Mouse (Mus musculus) brain, embryonic 18.5 days (tissue): ENCODE data around the gene Gpr146.

ENCODE experiments used
- DNase-seq: peaks from one replicate; pipeline ENCODE4 v3.0.0-alpha.2; 2012; ENCODE audit warnings: low read depth, low spot score

The Gpr146 gene

DNA sequence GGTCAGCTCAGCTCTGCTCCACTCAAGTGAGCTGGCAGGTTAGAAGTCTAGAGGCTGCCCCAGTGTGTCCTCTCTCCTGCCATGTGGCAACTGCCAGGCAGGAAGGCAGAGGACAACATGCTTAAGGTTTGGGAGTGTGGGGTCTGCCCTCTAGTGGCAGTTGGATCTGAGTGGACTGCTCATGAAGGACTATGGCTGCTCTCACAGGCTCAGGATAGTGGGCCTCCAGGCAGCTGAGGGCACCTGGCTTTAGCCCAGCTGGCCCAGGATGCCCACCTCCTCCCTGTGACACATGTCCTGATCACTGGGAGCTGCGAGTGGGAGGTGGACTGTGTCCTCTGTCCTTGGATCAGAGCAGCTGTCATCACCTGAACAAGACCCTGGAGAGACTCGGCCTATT lies 18.8 kb upstream of the Gpr146 start:
- no peak for DNase-seq

DNA sequence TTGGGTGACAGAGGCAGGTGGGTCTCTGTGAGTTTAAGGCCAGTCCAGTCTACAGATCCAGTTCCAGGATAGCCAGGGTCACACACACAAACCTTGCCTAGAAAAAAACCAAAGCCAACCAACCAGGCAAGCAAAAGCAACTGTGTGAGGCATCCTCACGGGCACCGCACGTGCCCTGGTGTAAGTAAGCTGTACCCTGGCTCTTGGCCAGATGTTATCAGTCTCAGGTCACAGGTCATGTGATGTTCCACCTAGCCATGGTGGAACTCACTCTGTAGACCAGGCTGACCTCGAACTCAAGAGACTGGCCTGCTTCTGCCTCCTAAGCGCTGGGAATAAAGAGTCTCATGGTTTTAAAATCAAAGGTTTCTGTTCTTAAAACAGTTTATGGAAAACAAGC lies 18.3 kb upstream of the Gpr146 start:
- DNase-seq = no peak

DNA sequence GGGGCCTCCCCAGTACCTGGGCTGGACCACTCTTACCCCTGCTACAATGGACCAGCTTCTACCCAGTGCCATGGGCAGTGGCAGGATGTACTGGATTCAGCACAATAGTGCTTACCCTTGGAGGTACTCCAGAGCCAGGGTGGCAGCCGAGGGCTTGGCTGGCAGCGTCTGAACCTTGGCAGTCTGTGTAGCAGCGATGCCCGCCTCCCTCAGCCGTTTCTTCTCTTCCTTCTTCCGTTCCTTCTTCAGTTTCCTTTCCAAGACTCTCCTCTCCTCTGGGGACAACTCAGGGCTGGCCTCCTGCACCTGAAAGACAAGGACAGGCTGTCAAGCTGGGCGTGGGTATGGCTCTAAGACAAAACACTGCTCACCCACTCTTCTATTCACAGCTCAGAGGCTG lies 13.6 kb upstream of the Gpr146 start:
- no peak for DNase-seq

DNA sequence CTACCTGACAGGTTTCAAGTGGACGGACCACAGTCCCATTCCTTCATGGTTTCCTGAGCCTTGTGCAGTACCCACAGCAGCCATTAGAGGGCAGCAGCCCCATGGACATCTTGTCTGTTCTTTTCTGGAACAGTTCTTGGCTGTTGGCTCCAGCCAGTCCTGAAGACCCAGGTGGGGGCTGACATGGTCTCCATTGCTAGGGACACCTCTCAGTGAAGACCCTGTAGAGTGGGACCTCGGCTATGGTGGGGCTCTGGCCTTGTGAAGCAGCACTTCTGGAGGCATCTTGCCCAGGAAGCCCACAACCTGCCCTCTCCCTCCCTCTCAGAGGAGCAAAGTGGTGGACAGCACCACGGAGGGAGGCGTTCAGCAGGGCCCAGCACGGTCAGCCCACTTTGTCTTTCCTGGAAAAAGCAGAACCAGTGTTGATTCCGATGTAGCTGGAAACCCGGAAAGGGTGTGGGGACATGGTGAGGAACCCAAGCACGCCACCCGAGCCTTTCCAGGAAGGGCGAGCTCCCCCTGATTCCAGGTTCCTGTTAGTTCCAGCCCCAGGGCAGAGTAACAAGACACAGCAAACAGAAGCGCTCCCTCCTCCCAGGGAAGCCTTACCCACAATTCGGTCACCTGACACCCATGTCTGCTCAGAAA lies 13.1 kb upstream of the Gpr146 start:
- DNase-seq = no peak

DNA sequence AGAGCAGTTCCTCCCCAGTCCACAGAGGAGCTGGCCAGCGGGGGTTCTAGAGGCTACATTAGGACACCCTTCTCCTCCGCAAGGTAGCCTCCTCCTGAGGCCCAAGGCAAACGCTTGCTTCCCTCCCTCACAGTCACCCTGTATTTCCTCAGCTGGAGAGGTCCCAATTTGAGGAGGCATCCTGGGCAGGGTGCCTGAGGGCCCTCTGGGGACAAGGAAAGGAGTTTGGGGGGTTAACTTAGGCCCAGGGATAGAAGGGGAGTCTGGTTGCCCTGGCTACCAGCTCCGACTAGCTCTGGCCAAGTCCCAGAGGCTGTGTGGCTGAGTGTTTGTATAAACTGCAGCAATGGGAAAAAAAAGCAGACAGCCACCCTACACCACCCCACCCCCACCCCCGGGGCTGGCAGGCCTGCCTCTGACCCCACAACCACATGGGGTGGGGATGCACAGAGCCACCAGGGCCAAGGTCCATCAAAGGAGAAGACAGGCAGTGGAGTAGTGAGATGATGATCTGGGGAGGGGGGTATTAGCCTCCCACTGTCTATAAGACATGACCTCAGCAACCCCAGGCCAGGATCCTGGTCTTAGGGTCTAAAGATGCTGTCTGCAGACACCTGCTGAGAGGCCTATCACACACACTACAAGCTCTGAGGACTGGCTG lies 12.5 kb upstream of the Gpr146 start:
- no peak for DNase-seq

DNA sequence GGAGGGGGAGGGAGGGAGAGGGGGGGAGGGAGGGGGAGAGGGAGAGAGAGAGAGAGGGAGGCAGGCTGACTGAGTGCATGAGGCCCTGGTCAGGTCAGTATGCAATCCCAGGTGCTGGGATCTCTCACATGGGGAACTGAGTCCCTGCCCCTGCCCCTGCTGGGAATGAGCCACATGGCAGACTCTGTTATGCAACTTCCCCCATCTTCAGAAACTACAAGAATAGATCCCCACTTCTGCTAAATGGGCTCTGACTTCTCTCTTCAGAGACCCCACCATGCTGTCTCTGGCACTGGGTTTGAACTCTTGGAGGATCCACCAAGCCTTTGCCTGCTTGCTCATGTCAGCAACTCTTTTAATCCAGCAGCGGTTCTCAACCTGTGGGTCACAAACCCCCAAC lies 11.7 kb upstream of the Gpr146 start:
- no peak for DNase-seq

DNA sequence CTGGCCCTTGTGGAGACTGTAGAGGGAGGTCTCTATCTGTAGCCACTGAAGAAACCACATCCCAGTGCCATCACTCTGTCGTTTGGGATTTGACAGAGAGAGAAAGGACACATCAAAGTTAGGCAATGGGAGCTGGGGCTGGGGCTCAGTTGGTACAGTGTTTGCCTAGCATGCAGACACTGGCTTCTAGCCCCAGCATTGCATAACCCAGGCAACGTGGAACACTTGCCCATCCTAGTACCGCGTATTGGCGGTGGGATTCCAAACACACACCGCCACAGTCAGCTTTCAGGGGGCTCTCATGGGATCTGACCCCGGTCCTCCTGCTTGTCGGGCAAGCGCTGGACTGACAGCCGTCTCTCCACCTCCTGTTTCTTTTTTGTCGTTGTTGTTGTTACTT lies 11.0 kb upstream of the Gpr146 start:
- no peak for DNase-seq

DNA sequence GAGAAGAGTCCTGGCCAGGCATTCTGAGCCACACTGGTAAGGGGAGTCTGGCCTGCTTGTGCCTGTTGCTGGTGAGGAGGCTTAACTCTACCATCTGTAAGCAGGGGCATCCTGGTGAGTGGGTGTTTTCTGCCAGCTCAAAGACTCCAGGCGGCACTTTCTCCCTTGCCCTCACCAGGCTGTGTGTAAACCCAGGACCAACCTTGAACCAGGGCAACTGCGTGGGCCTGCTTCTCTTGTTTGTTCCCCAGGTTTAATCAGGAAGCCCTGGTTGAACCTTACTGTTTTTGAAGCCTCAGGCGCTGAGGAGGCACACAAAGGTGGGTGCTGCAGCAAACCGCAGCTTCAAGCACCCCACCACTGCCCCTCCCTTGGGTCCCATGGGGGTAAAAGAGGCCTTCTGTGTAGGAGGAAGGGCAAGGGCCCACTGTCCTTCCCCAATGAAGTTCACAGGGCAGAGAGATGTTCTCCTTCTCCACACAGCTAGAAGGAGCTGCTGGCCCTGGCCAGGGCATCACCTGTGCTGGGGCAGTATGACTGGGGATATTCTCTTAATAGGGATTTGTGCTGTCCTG lies 9.5 kb upstream of the Gpr146 start:
- no peak for DNase-seq

DNA sequence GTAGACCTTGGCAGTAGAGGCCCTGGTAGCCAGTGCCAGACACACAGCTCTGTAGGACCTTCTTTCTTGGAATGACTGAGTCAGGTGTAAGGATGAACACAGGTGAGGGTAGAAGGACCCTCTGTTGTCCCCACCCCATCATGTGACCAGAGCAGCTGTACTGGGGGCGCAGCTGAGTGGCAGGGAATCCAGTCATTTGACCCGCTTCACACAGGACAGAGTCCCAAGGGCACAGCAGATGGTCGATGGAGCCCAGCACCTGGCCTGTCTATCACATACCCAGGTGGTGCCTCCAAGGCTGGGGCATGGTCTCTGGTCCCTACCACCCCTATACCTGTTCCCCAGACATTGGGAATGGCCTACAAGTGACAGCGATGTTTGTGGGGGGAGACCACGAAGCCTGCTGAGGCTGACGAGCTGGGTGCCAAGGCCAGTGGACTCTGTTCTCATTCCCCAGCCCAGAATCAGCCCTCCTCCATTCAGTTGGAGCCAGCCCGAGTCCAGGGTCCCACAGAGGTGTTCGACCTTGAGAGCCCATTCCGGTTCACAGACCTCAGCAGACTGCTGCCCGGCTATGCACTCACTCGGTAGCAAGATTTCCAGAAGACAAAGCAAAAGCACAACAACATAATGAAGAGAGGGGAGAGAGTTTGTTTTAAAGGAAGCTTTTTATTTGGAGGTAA lies 8.7 kb upstream of the Gpr146 start:
- no peak for DNase-seq

DNA sequence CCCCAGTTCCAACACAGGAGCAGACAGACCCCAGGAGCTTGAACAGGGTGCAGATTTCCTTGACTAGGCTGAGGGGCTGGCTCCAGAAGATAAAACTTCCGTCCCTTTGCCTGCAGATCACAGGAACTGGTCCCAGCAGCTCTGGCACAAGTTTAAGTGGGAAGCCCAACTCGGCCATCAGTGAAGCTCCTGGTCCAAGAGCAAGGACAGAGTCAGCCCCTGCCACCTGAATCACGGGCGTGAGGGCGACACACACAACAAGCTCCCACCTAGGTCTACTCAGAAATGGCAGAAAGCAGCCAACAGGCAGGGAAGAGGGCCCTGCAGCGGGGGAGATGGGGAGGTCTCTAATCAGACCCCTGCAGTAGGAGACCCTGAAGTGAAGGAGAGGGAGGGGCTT lies 7.2 kb upstream of the Gpr146 start:
- no peak for DNase-seq

DNA sequence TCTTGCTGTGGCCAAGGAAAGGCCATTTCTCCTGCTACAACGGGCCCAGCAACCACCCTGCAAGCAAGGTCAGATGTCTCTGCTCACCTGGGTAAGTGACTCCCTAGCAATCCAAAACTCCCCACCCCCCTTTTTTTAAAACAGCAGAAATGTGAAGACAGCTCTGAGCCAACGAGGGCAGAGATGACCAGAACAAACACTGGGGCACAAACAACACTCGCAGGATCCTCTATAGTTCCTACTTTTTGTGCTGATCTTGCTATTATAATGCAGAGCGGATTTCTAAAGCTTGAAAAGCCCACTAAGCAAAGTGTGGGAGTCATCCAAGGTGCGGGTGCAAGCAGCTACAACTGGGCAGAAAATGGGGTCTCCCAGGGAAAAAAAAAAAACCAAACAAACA lies 6.4 kb upstream of the Gpr146 start:
- DNase-seq = no peak

DNA sequence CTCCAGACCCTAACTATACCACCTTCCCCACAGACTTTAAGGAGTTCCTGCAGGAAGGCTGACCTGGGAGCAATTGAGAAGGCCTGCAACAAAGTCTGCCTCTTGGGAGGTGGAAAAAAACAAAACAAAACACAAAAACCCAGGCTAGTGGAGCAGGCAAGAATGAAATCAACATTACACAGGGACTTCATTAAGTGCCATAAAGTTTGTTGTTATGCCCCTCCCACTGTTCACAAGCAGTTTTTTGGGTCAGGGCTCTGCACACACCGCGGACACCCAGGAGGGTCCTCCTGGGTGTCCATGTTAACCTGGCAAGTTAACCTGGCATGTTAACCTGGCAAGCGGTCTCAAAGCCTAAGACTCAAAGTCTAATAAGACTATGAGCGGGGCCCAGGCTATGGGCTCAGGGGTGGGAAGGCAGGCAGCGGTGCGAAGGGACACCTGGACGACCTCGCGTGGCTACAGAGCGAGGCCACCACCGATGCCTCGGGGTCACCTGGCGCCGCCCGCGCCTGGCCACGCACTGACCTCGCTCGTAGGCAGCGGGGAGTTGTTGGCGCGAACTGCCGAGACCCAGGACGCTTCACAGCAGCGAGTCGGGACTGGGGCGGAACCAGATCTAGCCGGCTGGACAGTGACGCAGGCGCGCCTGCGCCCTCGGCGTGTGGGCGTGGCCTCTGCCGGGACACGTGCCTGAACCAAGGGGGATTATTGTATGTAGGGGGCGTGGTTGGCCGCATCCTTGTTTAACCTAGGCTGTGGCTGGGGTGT lies 5.7 kb upstream of the Gpr146 start:
- peak; percentile 72 for DNase-seq

DNA sequence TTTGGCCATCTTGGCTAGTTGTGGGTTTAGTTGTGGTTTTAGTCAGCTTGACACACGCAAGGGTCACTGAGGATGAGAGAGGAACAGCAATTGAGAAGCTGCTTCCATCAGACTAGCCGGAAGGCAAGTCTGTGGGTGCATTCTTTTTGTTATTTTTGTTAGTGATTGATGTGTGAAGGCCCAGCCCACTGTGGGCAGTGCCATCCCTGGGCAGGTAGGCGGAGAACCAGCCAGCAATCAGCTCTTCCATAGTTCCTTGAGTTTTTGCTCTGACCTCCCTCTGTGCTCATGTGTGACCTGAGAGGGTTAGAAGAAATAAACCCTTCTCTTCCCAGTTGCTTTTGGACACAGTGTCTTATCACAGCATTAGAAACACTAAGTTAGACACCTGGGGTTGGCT lies 4.4 kb upstream of the Gpr146 start:
- no peak for DNase-seq

DNA sequence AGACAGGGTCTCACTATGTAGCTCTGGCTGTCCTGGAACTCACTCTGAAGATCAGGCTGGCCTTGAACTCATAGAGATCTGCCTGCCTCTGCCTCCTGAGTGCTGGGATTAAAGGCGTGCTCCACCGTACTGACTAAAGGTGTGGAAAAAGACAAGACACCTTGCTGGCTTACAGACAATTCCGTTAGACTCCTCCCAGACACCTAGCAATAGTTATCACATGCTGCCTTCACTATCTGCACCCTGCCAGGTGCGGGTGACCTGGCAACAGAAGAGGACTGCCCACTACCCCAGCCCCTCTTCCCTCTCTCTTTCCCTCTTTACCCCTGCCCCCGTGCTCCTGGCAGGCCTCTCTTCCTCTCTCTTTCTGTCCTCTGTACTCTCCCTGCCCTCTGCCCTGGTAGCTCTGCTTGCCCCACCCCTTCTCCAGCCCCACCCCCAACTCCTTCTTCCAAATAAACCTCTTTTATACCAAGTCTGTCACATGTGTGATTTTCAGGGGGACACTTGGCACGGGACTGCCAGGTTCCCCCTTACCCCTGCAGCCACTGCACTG lies 3.5 kb upstream of the Gpr146 start:
- no peak for DNase-seq

DNA sequence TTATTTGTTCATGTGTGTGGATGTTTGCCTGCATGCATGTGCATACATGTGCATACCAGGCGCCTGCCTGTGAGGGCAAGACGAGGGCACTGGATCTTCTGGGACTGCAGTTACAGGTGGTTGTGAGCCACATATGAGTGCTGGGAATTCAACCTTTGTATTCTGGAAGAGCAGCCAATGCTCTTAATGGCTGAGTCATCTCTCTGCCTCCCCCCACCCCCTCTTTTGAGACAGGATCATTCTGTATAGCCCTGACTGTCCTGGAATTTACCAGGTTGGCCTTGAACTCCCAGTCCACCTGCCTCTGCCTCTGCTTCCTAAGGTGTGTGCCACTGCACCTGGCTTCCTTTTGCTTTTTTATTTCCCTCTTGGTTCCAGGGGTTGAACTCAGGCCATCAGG lies 2.7 kb upstream of the Gpr146 start:
- DNase-seq = no peak

DNA sequence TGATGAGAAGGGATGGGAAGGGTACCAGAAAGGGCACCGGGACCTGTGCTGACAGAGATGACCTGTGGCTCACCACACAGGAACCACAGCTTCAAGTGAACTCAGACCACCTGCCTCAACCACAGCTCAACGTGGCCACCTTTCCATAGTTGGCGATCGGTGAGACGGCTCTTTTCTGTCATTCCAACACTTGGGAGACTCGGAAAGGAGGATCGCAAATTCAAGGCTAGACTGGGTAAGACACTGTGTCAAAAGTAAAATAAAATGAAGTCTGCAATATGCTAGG lies 717 bp downstream of the Gpr146 start:
- DNase-seq = no peak

DNA sequence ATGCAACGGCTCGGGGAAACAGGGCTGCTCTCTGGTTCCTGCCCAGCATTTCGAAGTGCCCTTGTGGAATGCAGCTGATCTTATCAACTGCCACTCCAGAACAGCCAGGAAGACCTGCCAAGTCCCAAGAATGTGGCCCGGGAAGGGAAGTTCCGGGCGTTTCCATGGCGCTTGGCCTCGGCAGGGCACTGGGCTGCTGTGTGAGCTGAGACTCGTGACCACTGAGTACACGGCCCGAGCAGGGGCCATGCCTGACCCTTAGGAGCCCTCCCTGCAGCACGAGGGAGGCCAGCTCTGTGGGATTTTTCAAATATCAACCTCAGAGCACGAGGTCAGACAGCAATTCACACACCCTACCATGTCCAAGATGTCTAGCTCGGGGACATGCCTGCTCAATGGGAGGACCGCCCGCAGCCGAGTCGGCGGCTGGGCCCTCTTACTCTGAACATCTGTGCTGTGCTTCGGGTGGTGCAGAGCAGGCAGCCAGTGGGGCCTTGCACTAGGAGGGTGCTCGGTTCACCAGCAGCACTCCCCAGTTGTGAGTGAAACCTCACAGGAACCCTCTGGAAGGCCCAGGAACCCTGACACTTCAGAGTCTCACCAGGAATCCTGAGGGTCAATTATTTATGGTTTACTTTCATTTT lies 1.6 kb downstream of the Gpr146 start:
- DNase-seq = no peak

DNA sequence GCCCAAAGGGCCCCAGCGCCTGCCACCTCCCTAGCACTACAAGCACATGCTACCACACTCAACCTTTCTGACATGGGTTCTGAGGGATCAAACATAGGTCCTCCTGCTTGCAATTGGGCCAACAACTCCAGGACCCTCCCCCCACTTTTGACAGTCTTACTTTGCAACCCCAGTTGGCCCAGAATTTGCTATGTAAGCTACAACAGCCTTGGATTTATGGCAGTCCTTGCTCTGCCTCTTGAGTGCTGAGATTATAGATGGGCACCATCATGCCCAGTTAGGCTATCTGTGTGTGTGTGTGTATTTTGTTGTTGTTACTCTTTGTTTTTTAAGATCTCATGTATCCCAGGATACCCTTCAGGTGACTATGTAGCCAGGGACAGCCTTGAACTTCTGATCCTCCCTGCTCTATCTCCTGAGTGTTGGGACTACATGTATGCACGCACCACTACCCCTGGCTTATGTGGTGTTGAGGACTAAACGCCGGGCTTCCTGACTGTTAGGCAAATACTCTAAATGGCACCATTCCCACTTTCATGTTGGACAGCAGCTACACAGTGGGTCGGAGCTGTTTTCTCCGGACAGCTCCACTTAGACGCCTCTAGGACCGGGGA lies 2.4 kb downstream of the Gpr146 start:
- no peak for DNase-seq

DNA sequence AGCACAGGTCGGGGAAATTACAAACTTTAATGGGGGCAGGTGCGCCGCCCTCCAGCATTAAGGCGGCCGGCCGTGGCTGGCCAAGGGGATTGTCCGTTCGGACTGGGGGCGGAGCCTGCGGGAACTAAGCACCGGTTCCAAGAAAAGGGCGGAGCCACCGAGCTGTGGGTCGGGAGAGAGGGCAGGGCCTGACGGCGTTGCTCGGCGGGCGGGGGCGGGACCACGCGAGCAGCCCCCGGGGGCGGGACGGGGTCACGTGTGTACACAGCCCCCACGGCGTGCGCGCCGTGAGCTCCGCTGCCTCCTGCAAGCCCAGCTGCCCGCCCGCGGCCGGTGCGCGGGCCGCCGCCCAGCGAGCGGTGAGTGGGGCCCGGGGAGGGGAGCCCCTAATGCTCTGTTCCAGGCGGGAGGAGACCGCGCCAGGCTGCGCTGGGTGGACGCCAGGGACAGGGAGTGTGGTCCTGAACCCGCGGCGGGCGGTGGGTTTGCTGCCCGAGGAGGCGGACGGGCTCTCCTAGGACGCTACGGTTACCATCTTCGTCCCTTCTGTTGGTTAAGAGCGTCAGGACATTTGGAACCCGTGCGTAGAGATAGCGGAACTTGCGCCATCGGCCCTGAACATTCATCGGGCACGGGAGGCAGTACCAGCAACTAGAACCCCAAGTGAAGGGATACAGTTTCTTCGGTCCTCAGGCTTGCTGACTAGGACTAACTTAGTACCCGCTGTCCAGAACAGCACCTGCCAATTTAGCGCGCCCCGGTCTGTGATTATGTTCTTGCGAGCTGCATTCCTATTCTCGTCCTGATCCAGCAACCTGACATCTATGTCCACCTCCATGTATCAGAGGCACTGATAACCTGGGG lies 3.1 kb downstream of the Gpr146 start:
- no peak for DNase-seq
